Mouse (Mus musculus): ENCODE results near the gene Slc40a1. TPM values are rescaled to one million over a fixed set of nuclear protein-coding genes. Genes with fewer than 3 reads are reported as not detected.

Gene Slc40a1
- polyA plus RNA-seq, 2 experiments, result 43.8 to 121 TPM

GRCm38 (mm10) chr1:45868050-45868449 is 58.3 kb downstream of the Slc40a1 start:
- H3K27ac ChIP-seq, result no peak overlapping the region
- no peak for TF ChIP-seq CTCF (IDR thresholded peaks at IDR 0.05; ENCODE audit: low read depth)
- TF ChIP-seq EP300 (IDR thresholded peaks at IDR 0.05; ENCODE audit: low read depth), result no peak
- H3K36me3 ChIP-seq (replicated peaks; ENCODE audit: control insufficient read depth, insufficient read depth, low read depth), result no peaks in the 10 kb centered on the region
- H3K9me3 ChIP-seq (ENCODE audit: control insufficient read depth, low read length), result no peaks in the 10 kb centered on the region; the same call in 1 of the 2 replicates
- ATAC-seq (ENCODE audit: insufficient read depth) (no peak), DNase-seq (ENCODE audit: low read depth in 3 of 3, low spot score in 3 of 3) (no peak)
- H3K27me3 ChIP-seq (ENCODE audit: control insufficient read depth, insufficient read depth, low read length), result no peaks in the 10 kb centered on the region
- H3K4me2 ChIP-seq (ENCODE audit: low read depth), result no peak overlapping the region
- peaks cover 0 to 19% of the 10 kb centered on the region in 2 experiments; a peak in 3 of 4 replicates for H3K4me1 ChIP-seq (replicated peaks; ENCODE audit: control insufficient read depth in 2 of 2, insufficient read depth in 2 of 2, low read length in 1 of 2)
- no peak overlapping the region for H3K4me3 ChIP-seq (ENCODE audit: insufficient read depth in 1 of 2, low read depth in 2 of 2, low read length in 2 of 2)
- WGBS (ENCODE audit: insufficient replicate concordance), result 49% methylated on average over 1 of the region's 1 CpGs
- no peak overlapping the region for H3K9ac ChIP-seq (replicated peaks)

GRCm38 (mm10) chr1:45866288-45867018 is 59.9 kb downstream of the Slc40a1 start:
- no peaks in the 10 kb centered on the region; the same call in 1 of the 2 replicates for H3K9me3 ChIP-seq (ENCODE audit: control insufficient read depth, low read length)
- H3K27me3 ChIP-seq (ENCODE audit: control insufficient read depth, insufficient read depth, low read length), result no peaks in the 10 kb centered on the region
- no peak overlapping the region for H3K4me2 ChIP-seq (ENCODE audit: low read depth)
- H3K4me1 ChIP-seq (replicated peaks; ENCODE audit: control insufficient read depth in 2 of 2, insufficient read depth in 2 of 2, low read length in 1 of 2), result peaks cover 0 to 11% of the 10 kb centered on the region in 2 experiments; a peak in 2 of 4 replicates
- no peak for ATAC-seq (ENCODE audit: insufficient read depth)
- TF ChIP-seq EP300 (IDR thresholded peaks at IDR 0.05; ENCODE audit: low read depth) (no peak), CTCF (IDR thresholded peaks at IDR 0.05; ENCODE audit: low read depth) (no peak)
- no peak overlapping the region for H3K4me3 ChIP-seq (ENCODE audit: insufficient read depth in 1 of 2, low read depth in 2 of 2, low read length in 2 of 2)
- no peak overlapping the region for H3K9ac ChIP-seq (replicated peaks)
- 41% methylated on average over 3 of the region's 3 CpGs for WGBS (ENCODE audit: insufficient replicate concordance)
- H3K36me3 ChIP-seq (replicated peaks; ENCODE audit: control insufficient read depth, insufficient read depth, low read depth), result no peaks in the 10 kb centered on the region
- no peak for DNase-seq (ENCODE audit: low read depth in 3 of 3, low spot score in 3 of 3)
- H3K27ac ChIP-seq, result no peak overlapping the region

- 16% methylated on average over 5 of the region's 5 CpGs for WGBS (ENCODE audit: insufficient replicate concordance)
- H3K4me2 ChIP-seq (ENCODE audit: low read depth), result no peak overlapping the region
- H3K4me3 ChIP-seq (ENCODE audit: insufficient read depth in 1 of 2, low read depth in 2 of 2, low read length in 2 of 2), result no peak overlapping the region
- H3K9ac ChIP-seq (replicated peaks), result no peak overlapping the region
- DNase-seq (ENCODE audit: low read depth in 3 of 3, low spot score in 3 of 3) (no peak), ATAC-seq (ENCODE audit: insufficient read depth) (0 out of 2 replicates have a peak, but pooled peaks have one; percentile 35)
- peaks cover 0 to 8% of the 10 kb centered on the region in 2 experiments; a peak in 2 of 4 replicates for H3K4me1 ChIP-seq (replicated peaks; ENCODE audit: control insufficient read depth in 2 of 2, insufficient read depth in 2 of 2, low read length in 1 of 2)
- H3K27ac ChIP-seq, result no peak overlapping the region
- no peaks in the 10 kb centered on the region for H3K27me3 ChIP-seq (ENCODE audit: control insufficient read depth, insufficient read depth, low read length)
- H3K9me3 ChIP-seq (ENCODE audit: control insufficient read depth, low read length), result no peaks in the 10 kb centered on the region; the same call in 1 of the 2 replicates
- no peaks in the 10 kb centered on the region for H3K36me3 ChIP-seq (replicated peaks; ENCODE audit: control insufficient read depth, insufficient read depth, low read depth)
- TF ChIP-seq EP300 (IDR thresholded peaks at IDR 0.05; ENCODE audit: low read depth) (no peak), CTCF (IDR thresholded peaks at IDR 0.05; ENCODE audit: low read depth) (no peak)
Measured at GRCm38 (mm10) chr1:45865727-45866126, 60.6 kb downstream of the Slc40a1 start.

GRCm38 (mm10) chr1:45865316-45865715 is 61.0 kb downstream of the Slc40a1 start:
- Histone ChIP-seq H3K4me1 (replicated peaks; ENCODE audit: control insufficient read depth in 2 of 2, insufficient read depth in 2 of 2, low read length in 1 of 2) (peaks cover 1 to 10% of the 10 kb centered on the region in 2 experiments; a peak in 3 of 4 replicates), H3K27me3 (ENCODE audit: control insufficient read depth, insufficient read depth, low read length) (no peaks in the 10 kb centered on the region), H3K9me3 (ENCODE audit: control insufficient read depth, low read length) (no peaks in the 10 kb centered on the region; the same call in 1 of the 2 replicates), H3K27ac (no peak overlapping the region), H3K4me3 (ENCODE audit: insufficient read depth in 1 of 2, low read depth in 2 of 2, low read length in 2 of 2) (no peak overlapping the region), H3K36me3 (replicated peaks; ENCODE audit: control insufficient read depth, insufficient read depth, low read depth) (no peaks in the 10 kb centered on the region), H3K9ac (replicated peaks) (no peak overlapping the region), H3K4me2 (ENCODE audit: low read depth) (no peak overlapping the region)
- TF ChIP-seq CTCF (IDR thresholded peaks at IDR 0.05; ENCODE audit: low read depth) (no peak), EP300 (IDR thresholded peaks at IDR 0.05; ENCODE audit: low read depth) (no peak)
- ATAC-seq (ENCODE audit: insufficient read depth) (no peak), DNase-seq (ENCODE audit: low read depth in 3 of 3, low spot score in 3 of 3) (no peak)
- WGBS (ENCODE audit: insufficient replicate concordance), result 26% methylated on average over 1 of the region's 1 CpGs

GRCm38 (mm10) chr1:45864564-45865014 is 61.7 kb downstream of the Slc40a1 start:
- no peaks in the 10 kb centered on the region for H3K27me3 ChIP-seq (ENCODE audit: control insufficient read depth, insufficient read depth, low read length)
- DNase-seq (ENCODE audit: low read depth in 3 of 3, low spot score in 3 of 3), result no peak

More at GRCm38 (mm10) chr1:45864564-45865014, 61.7 kb downstream of the Slc40a1 start:
- no peak for TF ChIP-seq CTCF (IDR thresholded peaks at IDR 0.05; ENCODE audit: low read depth)
- TF ChIP-seq EP300 (IDR thresholded peaks at IDR 0.05; ENCODE audit: low read depth), result no peak
- WGBS (ENCODE audit: insufficient replicate concordance), result 58% methylated on average over 4 of the region's 4 CpGs
- H3K36me3 ChIP-seq (replicated peaks; ENCODE audit: control insufficient read depth, insufficient read depth, low read depth), result no peaks in the 10 kb centered on the region
- H3K9ac ChIP-seq (replicated peaks), result no peak overlapping the region
- no peaks in the 10 kb centered on the region; the same call in 1 of the 2 replicates for H3K9me3 ChIP-seq (ENCODE audit: control insufficient read depth, low read length)
- ATAC-seq (ENCODE audit: insufficient read depth), result no peak
- no peak overlapping the region for H3K4me3 ChIP-seq (ENCODE audit: insufficient read depth in 1 of 2, low read depth in 2 of 2, low read length in 2 of 2)
- H3K4me2 ChIP-seq (ENCODE audit: low read depth), result no peak overlapping the region
- H3K27ac ChIP-seq, result no peak overlapping the region
- H3K4me1 ChIP-seq (replicated peaks; ENCODE audit: control insufficient read depth in 2 of 2, insufficient read depth in 2 of 2, low read length in 1 of 2), result peaks cover 6 to 15% of the 10 kb centered on the region in 2 experiments

Data from liver, embryonic 14.5 days (tissue).